Mouse (Mus musculus): ENCODE data around the gene Chid1. TPM values are rescaled to one million over a fixed set of nuclear protein-coding genes. Genes with fewer than 3 reads are reported as not detected.

The Chid1 gene
- 27.2 and 38.7 TPM in 2 replicates for polyA plus RNA-seq (2015; fragmentation: Nextera tagmentation; extraction: Ambion mirVana)

DNA sequence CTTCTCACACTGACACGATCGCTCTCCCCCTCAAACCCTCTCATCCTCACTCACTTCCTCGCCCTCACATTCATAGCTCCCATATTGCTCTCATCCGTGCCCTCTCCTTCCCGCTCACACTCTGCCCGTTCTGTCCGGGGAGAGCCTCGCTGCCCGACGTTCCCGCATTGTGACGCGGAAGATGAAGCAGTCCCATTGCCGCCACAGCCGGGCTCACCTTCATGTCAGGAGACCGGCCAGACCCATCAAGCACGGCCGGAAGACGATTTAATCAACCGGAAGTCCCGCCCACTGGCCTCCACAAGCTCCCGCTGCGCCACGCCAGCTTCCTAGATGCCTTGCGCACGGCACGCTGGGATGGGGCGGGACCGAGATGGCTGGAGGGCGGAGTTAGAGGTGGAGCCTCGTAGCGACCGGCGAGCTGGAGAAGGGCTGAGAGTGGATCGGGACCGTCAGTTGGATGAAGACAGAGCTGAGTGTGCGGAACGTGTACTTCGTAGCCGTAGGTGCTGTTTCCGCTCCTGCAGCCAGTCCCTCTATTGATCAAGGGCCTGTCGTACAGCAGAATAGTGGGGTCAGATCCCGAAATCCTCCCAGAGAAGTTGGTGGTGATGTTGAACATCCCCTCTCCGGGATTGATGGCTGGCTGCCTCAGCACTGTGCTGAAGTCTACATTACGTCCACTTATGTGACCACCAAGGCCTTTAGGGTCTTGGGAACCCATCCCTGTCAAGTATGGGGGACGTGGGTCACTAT lies at the start of gene Chid1:
Gene Chid1, minus strand, starts transcription at position 302 of the 756 bp plus-strand sequence.
- peak; percentile 94 for ATAC-seq (replicated peaks; ENCODE audit: insufficient number of reproducible peaks, insufficient read depth, low FRiP score, low read depth)
- Histone ChIP-seq H3K27me3 (no peaks in the 10 kb centered on the region), H3K4me1 (replicated peaks) (peaks cover 21% of the 10 kb centered on the region), H3K4me2 (peak within 1 kb of the TSS; percentile 81), H3K36me3 (no peaks in the 10 kb centered on the region), H3K9me3 (replicated peaks) (no peaks in the 10 kb centered on the region), H3K9ac (peak within 1 kb of the TSS; percentile 74), H3K4me3 (peak within 1 kb of the TSS; percentile 83), H3K27ac (peak within 1 kb of the TSS; percentile 77)
- WGBS, result under 1% methylated on average over 46 of the region's 46 CpGs

DNA sequence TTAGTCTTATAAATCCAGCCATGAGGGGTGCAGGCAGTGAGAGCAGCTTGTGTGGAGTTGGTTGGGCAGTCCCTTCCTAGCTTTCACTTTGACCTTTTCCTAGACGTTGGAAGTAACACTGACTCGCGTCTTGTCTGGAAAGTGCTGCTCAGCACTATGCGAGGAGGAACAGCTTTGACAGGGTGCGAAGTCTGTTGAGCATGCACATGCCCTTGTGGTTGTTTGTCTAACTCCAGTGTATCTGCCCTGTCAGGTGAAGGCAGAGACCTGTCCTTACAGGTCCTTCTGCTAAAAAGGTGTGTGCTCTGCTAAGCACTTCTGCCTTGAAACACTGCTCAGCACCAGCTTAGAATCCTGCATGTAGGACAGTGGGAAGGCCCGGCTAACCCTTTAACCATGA lies 49.2 kb upstream of the Chid1 start:
- WGBS, result 67% methylated on average over 6 of the region's 6 CpGs
- Histone ChIP-seq H3K4me1 (replicated peaks) (no peaks in the 10 kb centered on the region), H3K4me2 (no peak overlapping the region), H3K27ac (no peak overlapping the region), H3K9ac (no peak overlapping the region), H3K27me3 (no peaks in the 10 kb centered on the region), H3K9me3 (replicated peaks) (no peaks in the 10 kb centered on the region), H3K4me3 (no peak overlapping the region), H3K36me3 (peaks cover 20% of the 10 kb centered on the region)
- no peak for ATAC-seq (replicated peaks; ENCODE audit: insufficient number of reproducible peaks, insufficient read depth, low FRiP score, low read depth)

- no peak for ATAC-seq (replicated peaks; ENCODE audit: insufficient number of reproducible peaks, insufficient read depth, low FRiP score, low read depth)
- H3K9ac ChIP-seq, result no peak overlapping the region
- no peak overlapping the region for H3K4me2 ChIP-seq
- H3K4me1 ChIP-seq (replicated peaks), result no peaks in the 10 kb centered on the region
- no peaks in the 10 kb centered on the region for H3K27me3 ChIP-seq
- H3K9me3 ChIP-seq (replicated peaks), result no peaks in the 10 kb centered on the region
- no peak overlapping the region for H3K27ac ChIP-seq
- no peak overlapping the region for H3K4me3 ChIP-seq
- WGBS, result 65% methylated on average over 1 of the region's 1 CpGs
- H3K36me3 ChIP-seq, result peaks cover 13% of the 10 kb centered on the region
Observed at GRCm38 (mm10) chr7:141585881-141586280, 46.2 kb upstream of the Chid1 start.

DNA sequence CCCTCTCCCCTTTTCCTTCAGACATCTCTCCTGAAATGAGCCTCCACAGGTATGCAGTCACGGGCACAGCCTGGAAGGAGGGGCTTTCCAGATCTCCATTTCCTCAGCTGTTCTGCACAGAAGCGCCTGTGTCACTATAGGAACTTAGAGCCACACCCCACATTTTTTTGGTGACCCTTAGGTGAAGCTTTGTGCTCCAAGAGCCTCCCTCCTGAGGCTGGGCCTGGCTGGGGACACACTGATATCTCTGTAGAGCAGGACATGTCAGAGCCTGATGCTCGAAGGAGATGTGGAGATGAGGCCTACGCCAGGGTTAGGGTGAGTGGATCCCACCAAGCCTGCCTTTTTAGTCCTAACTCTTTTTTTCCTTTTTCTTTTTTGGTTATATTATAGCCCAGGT lies 45.6 kb upstream of the Chid1 start:
- Histone ChIP-seq H3K4me3 (no peak overlapping the region), H3K9me3 (replicated peaks) (no peaks in the 10 kb centered on the region), H3K4me2 (no peak overlapping the region), H3K27me3 (no peaks in the 10 kb centered on the region), H3K9ac (no peak overlapping the region), H3K27ac (no peak overlapping the region), H3K4me1 (replicated peaks) (no peaks in the 10 kb centered on the region), H3K36me3 (0 out of 2 replicates have a peak, but pooled peaks cover 11% of the 10 kb centered on the region)
- ATAC-seq (replicated peaks; ENCODE audit: insufficient number of reproducible peaks, insufficient read depth, low FRiP score, low read depth), result no peak
- WGBS, result 69% methylated on average over 4 of the region's 4 CpGs

GRCm38 (mm10) chr7:141584048-141584841 lies 44.6 kb upstream of the Chid1 start:
- H3K27ac ChIP-seq, result no peak overlapping the region
- 89% methylated on average over 4 of the region's 5 CpGs for WGBS

DNA sequence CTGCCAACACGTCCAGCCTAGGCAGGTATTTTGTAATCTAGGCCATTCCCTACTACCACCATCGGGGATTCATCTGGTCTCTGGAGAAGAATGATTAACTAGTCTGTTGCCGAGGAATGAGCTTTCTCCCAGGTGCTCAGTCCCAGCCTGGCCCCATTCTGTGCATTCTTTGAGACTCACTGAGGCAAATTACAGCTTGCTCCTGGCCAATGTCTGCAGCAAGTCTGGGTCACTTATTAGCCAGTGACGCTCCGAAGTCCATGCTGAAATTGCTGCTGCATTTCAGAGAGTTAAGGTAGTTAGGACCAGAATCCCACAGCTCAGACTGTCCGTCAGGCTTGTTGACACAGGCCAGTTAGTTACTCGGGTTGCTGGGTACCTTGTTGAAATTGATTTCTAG lies 41.7 kb upstream of the Chid1 start:
- 70% methylated on average over 7 of the region's 7 CpGs for WGBS
- Histone ChIP-seq H3K4me1 (replicated peaks) (peaks cover 5% of the 10 kb centered on the region; the same call in 1 of the 2 replicates), H3K4me2 (no peak overlapping the region), H3K36me3 (no peaks in the 10 kb centered on the region), H3K27me3 (no peaks in the 10 kb centered on the region), H3K9ac (no peak overlapping the region), H3K27ac (no peak overlapping the region), H3K9me3 (replicated peaks) (no peaks in the 10 kb centered on the region), H3K4me3 (no peak overlapping the region)
- ATAC-seq (replicated peaks; ENCODE audit: insufficient number of reproducible peaks, insufficient read depth, low FRiP score, low read depth), result no peak

More at GRCm38 (mm10) chr7:141584048-141584841, 44.6 kb upstream of the Chid1 start:
- Histone ChIP-seq H3K4me3 (no peak overlapping the region), H3K9ac (no peak overlapping the region), H3K36me3 (0 out of 2 replicates have a peak, but pooled peaks cover 8% of the 10 kb centered on the region), H3K9me3 (replicated peaks) (no peaks in the 10 kb centered on the region), H3K4me1 (replicated peaks) (no peaks in the 10 kb centered on the region), H3K4me2 (no peak overlapping the region), H3K27me3 (no peaks in the 10 kb centered on the region)
- no peak for ATAC-seq (replicated peaks; ENCODE audit: insufficient number of reproducible peaks, insufficient read depth, low FRiP score, low read depth)

GRCm38 (mm10) chr7:141578943-141579342 lies 39.3 kb upstream of the Chid1 start:
- H3K27me3 ChIP-seq, result no peaks in the 10 kb centered on the region
- H3K4me1 ChIP-seq (replicated peaks), result peaks cover 5% of the 10 kb centered on the region; the same call in 1 of the 2 replicates
- no peaks in the 10 kb centered on the region for H3K36me3 ChIP-seq
- no peak overlapping the region for H3K27ac ChIP-seq
- no peak overlapping the region for H3K9ac ChIP-seq
- 84% methylated on average over 2 of the region's 2 CpGs for WGBS
- H3K9me3 ChIP-seq (replicated peaks), result no peaks in the 10 kb centered on the region
- ATAC-seq (replicated peaks; ENCODE audit: insufficient number of reproducible peaks, insufficient read depth, low FRiP score, low read depth), result no peak
- no peak overlapping the region for H3K4me3 ChIP-seq
- no peak overlapping the region for H3K4me2 ChIP-seq

GRCm38 (mm10) chr7:141578511-141578910 lies 38.9 kb upstream of the Chid1 start:
- H3K27ac ChIP-seq, result no peak overlapping the region
- no peaks in the 10 kb centered on the region for H3K9me3 ChIP-seq (replicated peaks)
- no peak overlapping the region for H3K4me3 ChIP-seq
- no peak for ATAC-seq (replicated peaks; ENCODE audit: insufficient number of reproducible peaks, insufficient read depth, low FRiP score, low read depth)
- peaks cover 6% of the 10 kb centered on the region; the same call in 1 of the 2 replicates for H3K4me1 ChIP-seq (replicated peaks)
- H3K9ac ChIP-seq, result no peak overlapping the region
- no peaks in the 10 kb centered on the region for H3K36me3 ChIP-seq
- 94% methylated on average over 1 of the region's 1 CpGs for WGBS
- no peak overlapping the region for H3K4me2 ChIP-seq
- H3K27me3 ChIP-seq, result no peaks in the 10 kb centered on the region

- 77% methylated on average over 3 of the region's 3 CpGs for WGBS
- ATAC-seq (replicated peaks; ENCODE audit: insufficient number of reproducible peaks, insufficient read depth, low FRiP score, low read depth), result no peak
- no peaks in the 10 kb centered on the region for H3K27me3 ChIP-seq
Observed at GRCm38 (mm10) chr7:141577801-141578200, 38.1 kb upstream of the Chid1 start.

GRCm38 (mm10) chr7:141575481-141575880 lies 35.8 kb upstream of the Chid1 start:
- peaks cover 8% of the 10 kb centered on the region; the same call in 1 of the 2 replicates for H3K4me1 ChIP-seq (replicated peaks)
- ATAC-seq (replicated peaks; ENCODE audit: insufficient number of reproducible peaks, insufficient read depth, low FRiP score, low read depth), result no peak

More at GRCm38 (mm10) chr7:141577801-141578200, 38.1 kb upstream of the Chid1 start:
- H3K9me3 ChIP-seq (replicated peaks), result no peaks in the 10 kb centered on the region
- no peak overlapping the region for H3K4me2 ChIP-seq
- no peak overlapping the region for H3K4me3 ChIP-seq
- peaks cover 8% of the 10 kb centered on the region; the same call in 1 of the 2 replicates for H3K4me1 ChIP-seq (replicated peaks)
- H3K9ac ChIP-seq, result no peak overlapping the region
- no peak overlapping the region for H3K27ac ChIP-seq
- H3K36me3 ChIP-seq, result no peaks in the 10 kb centered on the region

DNA sequence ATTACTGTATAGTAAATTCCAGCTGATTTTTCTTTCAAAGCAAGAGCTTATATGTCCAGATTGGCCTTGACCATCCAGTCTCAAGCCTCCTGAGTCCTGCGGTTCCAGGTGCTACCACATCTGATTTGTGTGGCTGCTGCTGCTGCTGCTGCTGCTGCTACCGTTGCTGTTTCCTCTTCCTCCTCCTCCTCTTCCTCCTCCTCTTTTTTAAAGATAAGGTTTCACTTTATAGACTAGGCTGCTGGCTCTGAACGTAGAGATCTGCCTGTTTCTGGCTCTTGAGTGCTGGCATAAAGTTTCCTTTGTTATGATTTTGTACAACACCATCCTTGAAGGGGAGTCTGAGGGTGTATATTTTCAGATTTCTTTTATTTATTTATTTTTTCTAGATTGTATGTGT lies 34.4 kb upstream of the Chid1 start:
- no peaks in the 10 kb centered on the region for H3K36me3 ChIP-seq
- H3K4me3 ChIP-seq, result no peak overlapping the region

More at GRCm38 (mm10) chr7:141575481-141575880, 35.8 kb upstream of the Chid1 start:
- Histone ChIP-seq H3K9me3 (replicated peaks) (no peaks in the 10 kb centered on the region), H3K4me2 (no peak overlapping the region), H3K9ac (no peak overlapping the region), H3K4me3 (no peak overlapping the region), H3K36me3 (no peaks in the 10 kb centered on the region), H3K27ac (no peak overlapping the region), H3K27me3 (no peaks in the 10 kb centered on the region)
- WGBS, result 91% methylated on average over 2 of the region's 3 CpGs

More for the DNA sequence above, 34.4 kb upstream of the Chid1 start:
- Histone ChIP-seq H3K9ac (no peak overlapping the region), H3K4me2 (no peak overlapping the region), H3K9me3 (replicated peaks) (no peaks in the 10 kb centered on the region), H3K27me3 (no peaks in the 10 kb centered on the region), H3K27ac (no peak overlapping the region), H3K4me1 (replicated peaks) (peaks cover 12% of the 10 kb centered on the region; the same call in 1 of the 2 replicates)
- 58% methylated on average over 3 of the region's 3 CpGs for WGBS
- no peak for ATAC-seq (replicated peaks; ENCODE audit: insufficient number of reproducible peaks, insufficient read depth, low FRiP score, low read depth)

Data from heart, embryonic 15.5 days (tissue).